Comparison of ENCODE assay signal across 8 mouse cellular contexts in genomic region chr12:75595291-75596153, GRCm38 (mm10). TPM values are rescaled to one million over a fixed set of nuclear protein-coding genes. Genes with fewer than 3 reads are reported as not detected.
DNase-seq lines count a peak whose midpoint lies in the region; ATAC-seq lines count a peak whose summit lies in the region.

No protein-coding gene starts in this region.

- H3K4me1 ChIP-seq in embryonic facial prominence, embryonic 10.5 days = peaks cover 27% of the 10 kb centered on the region
- peaks cover 25% of the 10 kb centered on the region for H3K4me1 ChIP-seq in hindbrain, embryonic 10.5 days (replicated peaks)
- peaks cover 30% of the 10 kb centered on the region for H3K4me1 ChIP-seq in megakaryocyte, embryonic 14.5 days

- H3K27me3 ChIP-seq in embryonic facial prominence, embryonic 10.5 days (replicated peaks; ENCODE audit: low read depth, poor library complexity, severe bottlenecking) = no peaks in the 10 kb centered on the region
- H3K27me3 ChIP-seq in hindbrain, embryonic 10.5 days (ENCODE audit: insufficient read depth, poor library complexity, severe bottlenecking) = no peaks in the 10 kb centered on the region
- no peaks in the 10 kb centered on the region for H3K27me3 ChIP-seq in megakaryocyte, embryonic 14.5 days (replicated peaks)

- under 1% methylated on average over 89 of the region's 97 CpGs for WGBS in embryonic facial prominence, embryonic 10.5 days
- under 1% methylated on average over 95 of the region's 97 CpGs for WGBS in hindbrain, embryonic 10.5 days

- peak; percentile 15 for DNase-seq in ES-CJ7 (ENCODE audit: low read depth, low spot score)
- DNase-seq in adrenal gland, adult (ENCODE audit: inconsistent age in 2 of 2, low spot score in 1 of 2) = peak; percentile 54 to 87
- DNase-seq in embryonic facial prominence, embryonic 10.5 days (ENCODE audit: low spot score) = peak; percentile 69
- DNase-seq in hindbrain, embryonic 10.5 days (ENCODE audit: low spot score) = peak; percentile 44
- DNase-seq in left cerebral cortex, postnatal 36 days (ENCODE audit: low spot score in 2 of 2) = peak; percentile 29 to 52
- DNase-seq in right cerebral cortex, postnatal 14 days = peak; percentile 25

- H3K27ac ChIP-seq in embryonic facial prominence, embryonic 10.5 days (replicated peaks) = peak overlapping the region; percentile 99
- peak overlapping the region; percentile 97 for H3K27ac ChIP-seq in hindbrain, embryonic 10.5 days

- H3K36me3 ChIP-seq in embryonic facial prominence, embryonic 10.5 days (replicated peaks) = peaks cover 30% of the 10 kb centered on the region
- H3K36me3 ChIP-seq in hindbrain, embryonic 10.5 days = peaks cover 29% of the 10 kb centered on the region
- H3K36me3 ChIP-seq in megakaryocyte, embryonic 14.5 days (replicated peaks; ENCODE audit: low read length) = peaks cover 26% of the 10 kb centered on the region

- peak overlapping the region; percentile 86 for H3K4me3 ChIP-seq in embryonic facial prominence, embryonic 10.5 days
- H3K4me3 ChIP-seq in hindbrain, embryonic 10.5 days = peak overlapping the region; percentile 94
- H3K4me3 ChIP-seq in megakaryocyte, embryonic 14.5 days (replicated peaks) = peak overlapping the region; percentile 97

- intact Hi-C loops in left cerebral cortex, postnatal 36 days (cut with DNase I) = loop anchor here (5.0 kb wide), 3 partner anchors 72 to 137 kb away; partner anchors contain the start of gene Wdr89

- ATAC-seq in granulocyte monocyte progenitor cell, adult 5-6 weeks (replicated peaks; ENCODE audit: poor library complexity, severe bottlenecking) = no peak

- H3K9me3 ChIP-seq in embryonic facial prominence, embryonic 10.5 days = no peaks in the 10 kb centered on the region
- no peaks in the 10 kb centered on the region for H3K9me3 ChIP-seq in hindbrain, embryonic 10.5 days
- no peaks in the 10 kb centered on the region for H3K9me3 ChIP-seq in megakaryocyte, embryonic 14.5 days

RNA-seq across cellular contexts. Expression of gene Ppp2r5e, which starts 0.5 kb away (rescaled TPM):
- 13.2 and 14.5 TPM in 2 replicates for polyA plus RNA-seq in embryonic facial prominence, embryonic 10.5 days (2016; fragmentation: Nextera tagmentation; extraction: Ambion mirVana)
- polyA plus RNA-seq in hindbrain, embryonic 10.5 days (2016; fragmentation: Nextera tagmentation; extraction: Ambion mirVana) = 14.2 and 14.3 TPM in 2 replicates
- total RNA-seq in left cerebral cortex, postnatal 36 days (2021) = 10 to 100 TPM; 74.6 to 80.9 TPM
- polyA plus RNA-seq in megakaryocyte, embryonic 14.5 days (2012; ENCODE audit: insufficient read depth, low replicate concordance) = 15.9 and 26.4 TPM in 2 replicates
- 20.9 and 22.4 TPM in 2 replicates for total RNA-seq in granulocyte monocyte progenitor cell, adult 5-6 weeks (2014; fragmentation: Nextera tagmentation)
- 11.2 and 12.9 TPM in 2 replicates for total RNA-seq in granulocyte monocyte progenitor cell, adult 5-6 weeks (2017)

Comparison
In these comparisons a context has a peak if more than half of its experiments do, and no peak if none do; other contexts are left out.
1. DNase-seq: peak in every context shown above with its lines; median percentile 70 in adrenal gland, adult; 69 in embryonic facial prominence, embryonic 10.5 days; 44 in hindbrain, embryonic 10.5 days; 40 in left cerebral cortex, postnatal 36 days; 25 in right cerebral cortex, postnatal 14 days; 15 in ES-CJ7.